Mouse (Mus musculus) left cerebral cortex, postnatal 10 days (tissue): Measurements from ENCODE around the gene Cyp2d11. TPM values are rescaled to one million over a fixed set of nuclear protein-coding genes. Genes with fewer than 3 reads are reported as not detected.
"Not testable (repeated sequence)": the region's sequence is repeated elsewhere in the genome, so short reads cannot be mapped to it uniquely, and the experiment has no call there.

Experiments used
- DNase-seq, 2 experiments: peaks; one replicate each; pipeline ENCODE4 v3.0.0; 2021 to 2022; ENCODE audit warnings: low spot score in 2 of 2, mixed read lengths in 1 of 2; ENCODE audit errors: extremely low spot score in 1 of 2
- intact Hi-C: fragments of 180-260 bp; cut with DNase I; formaldehyde crosslinking; loops from one replicate; pipeline ENCODE4 v1.15.1; 2025
- total RNA-seq, 2 experiments: library from RNA; stranded (reverse); gene quantifications; 2 replicates each; pipeline ENCODE4 v1.2.3; 2021

The Cyp2d11 gene
- total RNA-seq, 2 experiments from 2014 or later, result not detected

GRCm38 (mm10) chr15:82389916-82390315 is 3.9 kb downstream of the Cyp2d11 start:
- DNase-seq, intact Hi-C loops: not testable (repeated sequence)

- DNase-seq, result no peak
- intact Hi-C loops, result no loop called here
Measured at GRCm38 (mm10) chr15:82385729-82386128, 8.1 kb downstream of the Cyp2d11 start.

- intact Hi-C loops, result no loop called here
- DNase-seq, result no peak
Measured at GRCm38 (mm10) chr15:82382441-82382840, 11.4 kb downstream of the Cyp2d11 start.

GRCm38 (mm10) chr15:82380714-82381062 is 13.1 kb downstream of the Cyp2d11 start:
- intact Hi-C loops, result no loop called here
- no peak for DNase-seq

DNA sequence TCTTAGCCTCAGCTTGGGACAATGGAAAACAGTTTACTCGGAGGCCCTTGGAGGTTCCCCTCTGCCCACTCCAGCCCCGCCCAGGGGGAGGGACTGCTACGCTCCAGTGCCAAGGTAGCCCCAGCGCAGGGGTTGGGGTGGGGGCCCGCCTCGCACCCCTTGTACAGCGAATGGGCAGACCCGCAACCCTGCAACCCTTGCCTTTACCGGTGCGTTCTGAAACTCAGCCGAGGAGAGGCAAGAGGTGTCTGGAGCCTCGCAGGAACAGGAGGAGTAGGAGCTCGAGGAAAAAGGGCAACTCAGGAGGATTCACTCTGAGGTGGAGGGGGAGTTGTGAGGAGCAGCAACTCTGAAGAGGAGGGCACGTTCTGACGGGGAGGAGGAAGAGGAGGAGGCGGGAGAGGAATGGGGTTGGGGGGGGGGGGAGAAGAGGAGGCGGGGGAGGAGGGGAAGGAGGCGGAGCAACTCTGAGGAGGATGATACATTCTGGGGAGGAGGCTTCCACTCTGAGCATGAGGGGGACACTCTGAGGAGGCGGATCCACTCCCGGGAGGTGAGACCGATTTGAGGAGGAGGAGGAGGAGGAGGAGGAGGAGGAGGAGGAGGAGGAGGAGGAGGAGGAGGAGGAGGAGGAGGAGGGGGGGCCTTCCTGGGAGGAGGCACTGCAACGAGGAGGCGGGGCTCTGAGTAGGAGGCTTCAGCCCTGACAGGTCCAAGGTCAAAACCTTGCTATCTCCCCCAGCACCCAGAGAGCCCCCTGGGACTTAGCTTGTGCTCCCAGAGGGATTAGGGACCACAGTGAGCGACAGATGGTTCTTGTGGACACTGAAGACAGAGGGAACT is 13.7 kb downstream of the Cyp2d11 start, which contains the start of gene Cyp2d22:
Cyp2d22 (minus strand) TSS at position 390 of the 843 bp plus-strand sequence.
- intact Hi-C loops, result no loop called here
- peak in 1 of 2 experiments; percentile 71 for DNase-seq

GRCm38 (mm10) chr15:82379511-82379870 is 14.3 kb downstream of the Cyp2d11 start:
- intact Hi-C loops, result no loop called here
- DNase-seq, result no peak

- intact Hi-C loops, result no loop called here
- no peak for DNase-seq
Measured at GRCm38 (mm10) chr15:82378261-82379180, 15.3 kb downstream of the Cyp2d11 start.

DNA sequence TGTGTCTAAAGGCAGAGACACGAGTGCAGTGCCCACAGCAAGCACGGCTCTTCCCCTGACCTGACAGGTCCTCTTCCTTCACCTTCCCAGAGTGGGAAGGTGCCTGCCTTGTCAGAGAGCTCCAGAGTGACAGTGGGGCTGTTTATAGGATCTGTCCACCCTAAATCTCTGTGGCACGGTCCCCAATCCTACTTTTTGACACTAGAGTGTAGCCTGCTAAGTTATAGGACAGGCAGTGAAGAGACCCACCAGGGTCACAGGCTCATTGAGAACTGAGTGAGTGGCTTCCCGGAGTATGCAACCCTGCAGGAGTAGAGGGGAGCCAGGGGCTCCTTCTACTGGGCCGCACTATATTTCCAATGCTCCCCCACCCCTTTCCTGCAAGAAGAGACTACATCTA is 16.1 kb downstream of the Cyp2d11 start:
- intact Hi-C loops, result no loop called here
- no peak for DNase-seq

GRCm38 (mm10) chr15:82376393-82377138 is 17.3 kb downstream of the Cyp2d11 start:
- peak; percentile 51 to 69 for DNase-seq
- intact Hi-C loops, result no loop called here

DNA sequence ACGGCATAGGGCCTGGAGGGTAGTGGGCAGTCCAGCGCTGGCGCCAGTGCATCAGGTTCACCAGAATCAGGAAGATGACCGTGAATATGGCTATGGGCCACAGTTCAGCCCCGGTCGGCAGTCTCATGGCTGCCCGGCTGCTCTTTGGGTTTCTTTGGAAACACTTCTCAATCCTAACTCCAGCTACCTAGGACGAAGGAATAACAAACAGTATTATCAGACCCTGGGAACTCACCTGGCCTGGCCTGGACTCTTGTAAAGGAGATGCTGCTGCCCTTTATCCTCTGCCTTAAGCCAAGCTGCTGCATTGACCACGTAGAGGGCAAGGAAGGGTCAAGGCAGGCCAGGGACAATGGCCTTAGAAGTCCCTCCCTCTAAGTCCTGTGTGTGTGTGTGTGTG is 18.0 kb downstream of the Cyp2d11 start:
- intact Hi-C loops, result no loop called here
- DNase-seq, result no peak

- intact Hi-C loops, result no loop called here
- DNase-seq, result no peak
Measured at GRCm38 (mm10) chr15:82374437-82374836, 19.4 kb downstream of the Cyp2d11 start.

DNA sequence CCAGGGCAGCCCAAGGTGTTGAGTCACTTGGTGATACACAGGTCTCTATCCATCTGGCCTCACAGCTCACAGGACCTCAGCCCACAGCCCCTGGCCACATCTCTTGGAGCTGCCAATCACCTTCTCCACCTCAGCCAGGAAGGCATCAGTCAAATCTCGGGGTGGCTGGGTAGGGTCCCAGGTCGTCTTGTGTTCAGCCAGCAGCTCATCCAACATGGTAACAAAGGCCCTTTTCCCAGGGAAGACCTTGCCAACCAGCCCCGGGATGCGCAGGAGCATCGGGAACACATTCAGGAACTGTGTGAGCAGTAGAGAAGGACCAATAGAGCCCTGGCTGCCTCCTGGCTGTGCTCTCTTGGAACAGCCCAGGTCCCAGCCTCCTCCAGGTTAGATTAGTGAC is 20.8 kb downstream of the Cyp2d11 start:
- DNase-seq, result no peak
- intact Hi-C loops, result no loop called here

DNA sequence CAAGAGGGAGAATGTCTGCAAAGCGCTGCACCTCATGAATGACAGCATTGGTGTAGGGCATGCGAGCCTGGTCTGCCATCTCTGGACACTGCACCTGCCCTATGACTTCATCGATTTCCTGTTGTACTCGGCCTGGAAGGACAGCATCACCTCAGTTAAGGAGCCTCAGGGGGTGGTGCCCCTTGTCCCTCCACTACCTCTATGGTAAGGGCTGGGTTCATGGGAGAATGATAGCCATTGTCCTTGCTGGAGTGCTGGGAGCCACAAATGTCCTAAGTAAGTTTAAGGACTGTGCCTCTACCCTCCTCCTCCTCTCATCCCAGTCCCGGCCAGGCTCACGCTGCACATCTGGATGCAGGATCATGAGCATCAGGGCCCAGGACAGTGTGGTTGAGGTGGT is 21.4 kb downstream of the Cyp2d11 start:
- DNase-seq, result no peak
- intact Hi-C loops, result no loop called here

DNA sequence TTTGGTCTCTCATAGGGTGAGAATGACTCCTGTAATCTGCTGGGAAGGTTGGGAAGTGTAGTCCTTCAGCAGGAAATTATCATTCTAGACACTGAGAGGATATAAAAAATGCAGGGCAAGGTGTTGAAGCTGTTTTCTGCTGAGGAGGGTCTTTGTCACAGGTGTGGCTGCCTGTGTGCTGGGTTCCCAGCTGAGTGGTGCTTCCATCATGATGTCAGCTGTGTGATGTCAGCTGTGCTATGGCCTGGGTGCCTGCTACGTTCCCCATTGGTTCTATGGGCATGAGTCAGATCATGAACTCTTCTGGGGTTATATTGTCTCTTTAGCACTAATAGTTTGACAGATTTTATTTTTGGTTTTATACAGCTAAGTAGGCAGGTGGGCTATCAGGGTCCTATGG is 25.0 kb downstream of the Cyp2d11 start:
- intact Hi-C loops, result no loop called here
- DNase-seq, result no peak

DNA sequence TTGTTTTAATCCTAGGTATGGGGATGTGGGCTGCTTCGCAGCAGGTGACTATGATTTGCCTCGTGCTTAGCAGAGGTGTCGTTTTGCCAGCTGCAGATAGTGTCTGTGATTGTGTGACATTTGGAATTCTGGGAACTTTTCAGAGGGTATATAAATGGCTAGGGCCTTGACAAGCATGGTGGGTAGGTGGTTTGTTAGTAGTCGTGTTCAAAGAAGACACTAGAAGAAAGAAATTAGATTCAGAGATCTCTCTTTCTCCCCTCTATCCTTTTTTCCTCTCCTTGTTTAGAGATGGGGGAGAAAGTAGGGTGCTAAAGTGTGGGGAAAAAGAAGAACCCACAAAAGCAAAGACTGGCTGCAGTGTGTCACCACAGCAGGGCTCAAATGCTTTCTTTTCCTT is 25.7 kb downstream of the Cyp2d11 start:
- intact Hi-C loops, result no loop called here
- no peak for DNase-seq

- DNase-seq, intact Hi-C loops: not testable (repeated sequence)
Measured at GRCm38 (mm10) chr15:82364561-82364960, 29.3 kb downstream of the Cyp2d11 start.

- DNase-seq, intact Hi-C loops: not testable (repeated sequence)
Measured at GRCm38 (mm10) chr15:82363801-82364200, 30.0 kb downstream of the Cyp2d11 start.

GRCm38 (mm10) chr15:82362234-82362633 is 31.6 kb downstream of the Cyp2d11 start:
- no peak for DNase-seq
- intact Hi-C loops, result no loop called here

DNA sequence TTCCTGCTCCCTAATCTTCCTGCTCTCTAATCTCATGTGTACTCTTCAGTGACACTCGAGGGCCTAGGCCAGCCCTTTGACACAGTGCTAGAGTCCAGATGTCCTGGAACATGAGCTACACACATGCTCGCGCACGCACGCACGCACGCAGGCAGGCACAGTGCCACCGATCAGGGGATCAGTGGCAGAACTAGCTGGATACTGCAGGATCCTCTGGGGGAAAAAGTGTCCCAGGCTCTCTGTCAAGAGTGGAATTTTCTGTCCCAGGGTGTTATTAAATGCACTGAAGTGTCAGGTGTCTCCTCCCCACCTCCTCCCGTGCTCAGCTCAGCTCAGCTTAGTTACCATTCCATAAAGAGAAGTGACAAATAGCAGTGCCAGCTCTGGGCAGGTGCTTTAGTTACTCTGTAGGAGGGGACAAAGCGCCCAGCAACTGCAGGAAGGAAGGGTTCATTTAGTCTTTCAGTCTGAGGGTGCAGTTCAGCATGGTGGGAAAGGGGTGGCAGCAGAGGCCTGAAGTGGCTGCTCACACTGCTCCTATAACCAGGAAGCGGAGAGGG is 32.3 kb downstream of the Cyp2d11 start:
- intact Hi-C loops, result no loop called here
- no peak for DNase-seq
